Mouse (Mus musculus): ENCODE data around the gene Acr. TPM values are rescaled to one million over a fixed set of nuclear protein-coding genes. Genes with fewer than 3 reads are reported as not detected.

Acr gene
- 1.6 and 2.4 TPM in 2 replicates for polyA plus RNA-seq (2012; rRNA removed)

GRCm38 (mm10) chr15:89568114-89568513 is at the start of gene Acr:
Acr (plus strand) TSS chr15:89568326.

GRCm38 (mm10) chr15:89591723-89592455 is 23.8 kb downstream of the Acr start, which contains the start of gene Rabl2:
Rabl2 (minus strand) TSS chr15:89591923.

Other genes starting within 250 kb of the Acr start
- 0.16 and 0.50 TPM in 2 replicates for gene Adm2, start 245.6 kb upstream of the Acr start, polyA plus RNA-seq (2012; rRNA removed)
- gene Miox, start 233.9 kb upstream of the Acr start, polyA plus RNA-seq (2012; rRNA removed): 0.10 and 0.11 TPM in 2 replicates
- gene Lmf2, start 212.7 kb upstream of the Acr start, polyA plus RNA-seq (2012; rRNA removed): 33.1 and 38.1 TPM in 2 replicates
- gene Ncaph2, start 212.6 kb upstream of the Acr start, polyA plus RNA-seq (2012; rRNA removed): 124 and 153 TPM in 2 replicates
- gene Sco2, start 194.5 kb upstream of the Acr start, polyA plus RNA-seq (2012; rRNA removed): 13.7 and 16.9 TPM in 2 replicates
- 1.4 TPM in 2 replicates for gene Tymp, start 191.3 kb upstream of the Acr start, polyA plus RNA-seq (2012; rRNA removed)
- gene Odf3b, start 189.0 kb upstream of the Acr start, polyA plus RNA-seq (2012; rRNA removed): 0.43 and 0.58 TPM in 2 replicates
- not detected in 2 replicates for gene Klhdc7b, start 183.4 kb upstream of the Acr start, polyA plus RNA-seq (2012; rRNA removed)
- not detected in 2 replicates for gene Syce3, start 157.8 kb upstream of the Acr start, polyA plus RNA-seq (2012; rRNA removed)
- 8.1 and 8.8 TPM in 2 replicates for gene Cpt1b, start 142.5 kb upstream of the Acr start, polyA plus RNA-seq (2012; rRNA removed)
- gene C730034F03Rik, start 138.7 kb upstream of the Acr start, polyA plus RNA-seq (2012; rRNA removed): 1.9 and 2.7 TPM in 2 replicates
- 0.47 and 0.48 TPM in 2 replicates for gene Gm44502, start 138.6 kb upstream of the Acr start, polyA plus RNA-seq (2012; rRNA removed)
- 66.9 and 96.2 TPM in 2 replicates for gene Chkb, start 138.4 kb upstream of the Acr start, polyA plus RNA-seq (2012; rRNA removed)
- 25.4 and 34.2 TPM in 2 replicates for gene Mapk8ip2, start 114.4 kb upstream of the Acr start, polyA plus RNA-seq (2012; rRNA removed)
- 11.8 and 13.7 TPM in 2 replicates for gene Arsa, start 90.9 kb upstream of the Acr start, polyA plus RNA-seq (2012; rRNA removed)
- gene Shank3, start 68.7 kb upstream of the Acr start, polyA plus RNA-seq (2012; rRNA removed): 14.4 and 14.9 TPM in 2 replicates
- 65.9 and 78.0 TPM in 2 replicates for gene Rabl2, start 23.6 kb downstream of the Acr start, polyA plus RNA-seq (2012; rRNA removed)